Mouse (Mus musculus) telencephalon, adult 2 months (tissue): Measurements from ENCODE around the gene Spr.
"Not testable (repeated sequence)": the region's sequence is repeated elsewhere in the genome, so short reads cannot be mapped to it uniquely, and the experiment has no call there.

Experiments used
- DNase-seq: peaks from one replicate; pipeline ENCODE4 v3.0.0-alpha.2; 2011; ENCODE audit warnings: low read depth, low spot score

Spr gene

DNA sequence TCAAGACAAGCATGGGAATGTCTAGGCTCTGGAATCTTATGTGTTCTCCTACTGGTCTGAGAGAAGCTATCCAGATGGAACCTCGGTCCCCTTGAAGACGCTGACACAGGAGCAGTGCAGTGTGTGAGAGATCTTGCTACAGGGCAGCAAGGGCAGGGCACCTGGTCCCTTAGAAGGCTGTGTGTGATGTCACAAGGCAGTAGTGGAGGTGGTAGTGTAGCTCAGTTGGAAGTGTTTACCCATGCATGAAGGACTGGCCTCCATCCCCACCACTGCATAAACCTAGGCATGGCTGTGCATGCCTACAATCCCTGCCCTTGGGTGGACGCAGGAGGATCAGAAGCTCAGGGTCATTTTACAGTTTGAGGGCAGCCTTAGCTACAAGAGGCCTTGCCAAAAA, 5.3 kb downstream of the Spr start:
- not testable (repeated sequence) for DNase-seq

DNA sequence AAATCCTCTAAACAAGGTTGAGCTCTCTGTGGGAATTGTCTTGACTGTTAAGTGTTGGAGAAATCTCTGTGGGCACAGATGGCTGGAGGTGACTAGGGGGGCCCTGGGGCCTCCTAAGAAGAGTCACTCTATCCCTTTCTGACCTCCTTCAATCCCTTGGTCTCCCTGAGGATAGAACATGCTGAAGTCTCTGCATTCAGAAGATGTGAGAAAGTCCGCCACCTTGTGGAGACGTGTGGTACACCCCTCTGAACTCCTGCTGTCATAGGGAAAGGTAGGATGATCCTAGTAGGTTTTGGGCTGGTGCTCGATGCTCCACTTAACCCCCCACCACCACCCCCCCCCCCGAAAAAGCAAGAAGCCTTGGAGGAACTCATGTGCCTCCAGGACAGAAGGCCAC, 5.9 kb downstream of the Spr start:
- peak; percentile 49 for DNase-seq

DNA sequence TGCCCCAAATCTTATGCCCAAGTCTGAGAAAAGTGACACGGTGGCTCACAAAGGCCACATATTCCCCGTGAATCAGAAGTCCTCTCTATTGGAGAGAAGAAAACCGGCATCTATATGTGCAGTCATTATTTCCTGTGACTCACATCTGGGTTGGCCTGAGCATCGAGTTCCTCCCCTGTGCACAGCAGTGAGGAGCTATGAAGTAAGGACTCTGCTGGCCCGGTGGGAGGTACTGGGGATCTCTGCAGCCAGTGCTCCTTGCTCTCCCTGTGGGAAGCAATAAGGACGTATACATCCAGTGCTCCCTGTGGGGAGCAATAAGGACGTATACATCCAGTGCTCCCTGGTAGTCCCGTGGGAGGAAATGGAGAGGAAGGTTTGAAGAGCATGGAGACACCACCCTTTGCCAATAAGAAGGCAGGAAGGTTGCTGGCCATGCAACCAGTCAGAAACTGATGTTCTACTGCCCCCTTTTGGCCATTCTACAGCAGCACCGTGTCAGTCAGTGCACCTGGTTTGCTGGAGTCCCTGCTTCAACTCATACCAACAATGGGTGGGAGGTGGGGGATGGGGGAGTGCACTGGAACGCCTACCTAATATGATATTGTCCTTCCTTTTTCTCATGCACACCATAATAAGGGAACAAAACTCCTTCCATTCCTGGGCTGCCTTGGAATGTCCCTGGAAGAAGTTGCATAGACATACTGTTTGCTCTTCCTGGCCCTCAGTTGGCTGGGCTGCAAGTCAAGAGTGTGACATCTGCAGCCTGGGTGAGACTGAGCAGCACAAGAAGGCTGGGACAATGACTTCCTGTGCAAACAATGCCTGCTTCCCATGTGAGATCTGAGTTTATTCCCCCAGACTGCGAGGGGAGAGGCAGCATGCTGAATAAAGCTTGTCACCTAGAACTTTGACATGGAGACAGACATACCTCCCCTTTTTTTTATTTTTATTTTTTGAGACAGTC, 19.7 kb downstream of the Spr start:
- DNase-seq: peak; percentile 31

DNA sequence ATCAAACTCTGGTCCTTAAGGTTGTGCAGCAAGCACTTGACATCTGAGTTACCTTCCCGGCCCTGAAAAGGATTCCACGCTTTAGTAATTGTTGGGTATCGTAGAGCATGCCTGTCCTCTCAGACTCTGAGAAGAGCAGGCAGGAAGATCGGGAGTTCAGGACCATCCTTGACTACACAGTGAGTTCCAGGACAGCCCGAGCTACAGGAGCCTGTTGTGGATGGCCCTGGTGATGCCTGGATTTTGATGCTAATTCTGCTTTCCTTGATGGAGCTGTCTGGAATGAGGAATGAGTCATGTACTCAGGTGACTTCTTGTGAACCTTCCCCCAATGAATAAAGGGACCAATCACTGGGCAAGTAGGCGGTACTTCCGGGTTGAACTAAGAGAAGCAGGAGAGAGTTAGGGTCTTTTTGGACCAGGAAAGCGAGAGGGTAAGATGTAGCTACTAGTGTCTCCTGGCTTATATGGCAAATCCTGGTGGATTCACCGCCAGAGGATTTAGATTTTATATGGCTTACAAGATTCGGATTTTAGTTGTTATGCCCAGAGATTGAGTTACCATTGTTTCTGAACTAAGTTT, 32.4 kb downstream of the Spr start:
- no peak for DNase-seq

DNA sequence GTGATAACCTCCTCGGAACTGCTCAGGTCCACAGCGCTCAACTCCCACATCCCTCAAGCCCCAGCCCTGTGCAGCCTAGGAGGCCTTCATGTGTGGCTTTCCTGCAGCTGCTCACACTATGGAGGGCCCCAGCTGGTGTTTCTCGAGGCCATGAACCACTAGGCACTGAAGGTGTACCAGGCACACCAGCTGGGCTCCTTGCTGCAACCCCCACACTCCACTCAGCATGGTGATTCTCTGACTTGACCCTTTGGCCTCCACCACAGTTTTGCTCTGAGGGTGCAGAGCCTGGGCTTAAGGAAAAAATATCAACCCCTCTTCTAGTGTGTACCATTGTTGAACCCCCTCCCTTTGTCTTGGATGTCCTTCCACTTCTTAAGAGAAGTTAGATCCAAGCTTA, 34.2 kb downstream of the Spr start:
- no peak for DNase-seq

DNA sequence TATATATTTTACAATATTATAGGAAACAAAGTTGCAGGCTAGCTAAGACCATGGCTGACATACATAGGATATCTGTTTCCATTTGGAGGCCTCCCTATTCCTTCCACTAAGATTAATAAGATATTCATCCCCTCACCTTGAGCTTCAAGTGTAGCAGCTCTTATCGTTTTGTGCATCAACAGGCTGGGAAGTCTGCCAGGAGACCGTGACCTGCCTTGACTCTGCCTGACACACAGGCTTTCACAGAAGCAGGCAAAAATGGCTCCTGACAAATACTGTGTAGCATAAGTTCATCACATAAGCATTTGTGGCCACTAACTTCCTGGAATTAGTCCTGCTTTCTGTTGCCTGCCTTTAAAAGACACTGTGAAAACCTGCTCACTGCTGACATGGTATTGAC, 41.1 kb downstream of the Spr start:
- DNase-seq: no peak

DNA sequence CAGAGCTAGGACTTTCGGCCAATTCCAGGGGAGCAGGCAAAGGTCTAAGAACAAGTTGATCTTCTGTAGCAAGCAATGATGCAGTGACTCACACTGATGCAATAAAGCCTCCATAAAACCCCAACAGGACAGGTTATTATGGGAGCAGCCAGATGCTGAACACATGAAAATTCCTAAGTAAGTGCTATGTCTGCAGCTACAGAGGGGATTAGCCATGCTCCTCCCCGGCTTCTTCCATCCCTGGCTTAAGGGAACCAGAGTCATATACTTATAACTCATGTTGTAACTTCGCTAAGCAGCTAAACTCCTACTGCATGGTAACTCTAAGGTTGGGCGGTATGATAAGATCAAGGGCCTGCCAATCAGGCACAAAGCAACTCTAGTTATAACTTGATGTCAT, 50.1 kb downstream of the Spr start:
- no peak for DNase-seq

DNA sequence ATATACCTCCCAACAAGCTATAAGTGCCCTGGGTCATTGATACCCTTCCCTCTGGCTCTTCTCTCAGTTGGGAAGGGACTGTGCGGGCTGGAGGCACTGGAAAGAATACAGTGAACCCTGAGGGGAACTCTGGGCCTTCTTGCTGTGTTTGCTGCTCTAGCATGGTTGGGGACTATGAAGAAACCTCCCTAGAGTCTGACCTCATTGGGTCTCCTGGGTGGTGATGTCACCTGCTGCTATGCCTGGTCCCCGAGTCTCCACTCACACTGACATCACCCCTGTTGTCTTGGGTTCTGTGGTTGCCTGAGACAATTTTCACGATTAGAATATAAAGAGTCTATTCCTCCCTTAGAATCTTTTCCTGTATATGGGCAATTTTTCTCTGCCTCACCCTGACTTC, 50.9 kb downstream of the Spr start:
- no peak for DNase-seq
